Mouse (Mus musculus) macrophage (primary cell): ENCODE measurements at regions not wholly inside any gene's neighbourhood (a gene's known extent, or its start where the extent isn't known, plus 50 kb on each side); places are given as distances from the start of the nearest gene placed in this dataset.

Experiments used
- H3K27ac ChIP-seq: fragments of 350-480 bp; formaldehyde crosslinking; 2 replicates; pipeline ENCODE4 v1.9.0; 2021
- H3K36me3 ChIP-seq: fragments of 350-480 bp; formaldehyde crosslinking; 2 replicates; pipeline ENCODE4 v1.9.0; 2021; ENCODE audit errors: inconsistent target
- H3K4me3 ChIP-seq: fragments of 350-480 bp; formaldehyde crosslinking; 2 replicates; pipeline ENCODE4 v1.9.0; 2021; ENCODE audit errors: inconsistent target
- H3K79me2 ChIP-seq: fragments of 350-480 bp; formaldehyde crosslinking; 2 replicates; pipeline ENCODE4 v1.9.0; 2021; ENCODE audit errors: inconsistent target
- WGBS: methylation state at CpG from one replicate; pipeline ENCODE4 v1.1.7; 2026; ENCODE audit warnings: inconsistent platforms; ENCODE audit not compliant: missing documents; 5-methylcytosine and 5-hydroxymethylcytosine counted together

DNA sequence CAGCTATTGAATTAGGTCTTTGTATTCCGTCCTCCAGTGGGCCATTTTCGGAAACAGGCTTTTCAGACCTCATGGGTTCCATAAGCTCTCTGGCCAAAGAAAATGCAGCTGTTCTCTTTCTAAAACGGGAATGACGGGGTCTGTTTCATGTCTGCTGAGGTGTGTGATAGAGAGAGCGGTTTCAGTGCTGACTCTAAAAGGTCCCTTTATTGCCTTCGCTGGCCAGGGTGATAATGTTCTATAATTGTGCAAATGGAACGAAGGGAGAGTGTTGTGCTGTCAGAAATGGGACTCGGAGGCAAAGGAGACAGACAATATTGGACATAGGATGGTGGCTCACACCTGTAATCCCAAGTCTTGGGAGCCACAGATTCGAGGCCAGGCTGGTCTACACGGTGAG is 53.5 kb upstream of the Osbpl8 start:
- H3K27ac ChIP-seq = no peak overlapping the region
- WGBS = 95% methylated on average over 10 of the region's 10 CpGs
- no peak overlapping the region for H3K4me3 ChIP-seq
- H3K36me3 ChIP-seq = no peaks in the 10 kb centered on the region
- H3K79me2 ChIP-seq = peaks cover 39% of the 10 kb centered on the region

DNA sequence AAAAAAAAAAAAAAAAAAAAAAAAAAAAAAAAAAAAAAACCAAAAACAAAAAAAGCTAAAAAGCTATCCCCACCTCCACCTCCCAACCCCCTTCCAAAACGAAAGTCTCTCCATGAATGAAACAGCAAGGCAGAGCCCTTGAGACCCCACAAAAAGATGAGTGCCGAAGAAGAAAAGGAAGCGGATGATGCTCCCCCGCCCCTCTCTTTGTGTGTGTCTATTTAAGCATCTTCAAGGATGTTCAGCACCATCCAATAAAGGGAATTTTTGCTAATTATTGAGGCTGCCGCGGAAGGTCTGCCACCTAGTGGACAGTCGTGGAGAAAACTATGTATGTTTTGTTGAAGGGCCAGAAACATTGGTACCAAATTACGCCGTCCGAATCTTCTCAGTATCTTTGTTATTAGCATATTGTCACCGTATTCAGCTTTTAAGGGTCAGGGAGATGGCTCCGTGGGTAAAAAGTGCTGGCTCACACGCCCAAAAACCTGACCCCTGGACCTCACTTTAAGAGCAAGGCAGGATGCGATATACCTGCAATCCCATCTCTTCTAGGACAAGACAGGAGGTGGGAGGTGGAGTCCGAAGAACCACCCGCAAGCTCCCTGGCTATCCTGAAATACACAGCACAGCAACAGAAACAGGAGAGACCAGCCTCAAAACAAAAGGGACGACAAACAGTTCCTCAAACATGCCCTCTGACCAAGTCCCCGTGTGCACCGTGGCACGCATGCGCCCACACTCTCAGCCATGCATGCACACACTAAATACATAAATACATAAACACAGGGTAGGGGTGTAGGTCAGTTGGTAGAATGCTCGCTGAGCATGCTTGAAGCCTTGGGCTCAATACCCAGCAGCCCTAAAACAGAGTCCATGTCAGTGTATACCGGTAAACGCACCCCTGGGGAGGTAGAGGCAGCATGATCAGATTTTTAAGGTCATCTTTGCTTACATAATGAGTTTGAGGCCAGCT is 55.6 kb upstream of the Osbpl8 start:
- Histone ChIP-seq H3K4me3 (no peak overlapping the region; the same call in 1 of the 2 replicates), H3K27ac (peak overlapping the region; percentile 48; the same call in 1 of the 2 replicates), H3K79me2 (peaks cover 59% of the 10 kb centered on the region), H3K36me3 (no peaks in the 10 kb centered on the region)
- WGBS = 48% methylated on average over 24 of the region's 24 CpGs

GRCm38 (mm10) chr10:111107852-111108251 is 56.7 kb upstream of the Osbpl8 start:
- H3K79me2 ChIP-seq = peaks cover 64% of the 10 kb centered on the region
- WGBS = 70% methylated on average over 5 of the region's 5 CpGs
- no peak overlapping the region for H3K4me3 ChIP-seq
- H3K27ac ChIP-seq = peak overlapping the region; percentile 48
- H3K36me3 ChIP-seq = no peaks in the 10 kb centered on the region

GRCm38 (mm10) chr10:111107387-111107786 is 57.2 kb upstream of the Osbpl8 start:
- Histone ChIP-seq H3K27ac (peak overlapping the region; percentile 48), H3K4me3 (no peak overlapping the region), H3K36me3 (no peaks in the 10 kb centered on the region)

DNA sequence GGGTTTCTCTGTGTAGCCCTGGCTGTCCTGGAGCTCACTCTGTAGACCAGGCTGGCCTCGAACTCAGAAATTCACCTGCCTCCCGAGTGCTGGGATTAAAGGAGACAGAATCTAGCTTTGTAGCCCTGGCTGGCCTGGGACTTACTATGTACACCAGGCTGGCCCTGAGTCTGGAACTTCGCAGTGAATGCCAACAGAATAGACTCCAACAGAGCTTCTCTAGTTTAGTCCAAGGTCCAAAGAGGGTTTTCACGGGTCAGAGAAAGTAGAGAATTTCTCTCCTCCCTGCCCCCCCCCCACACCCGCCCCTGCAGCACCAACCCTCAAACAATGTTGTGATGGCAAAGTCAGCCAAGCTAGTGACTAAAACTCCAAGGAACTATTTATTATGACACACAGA is 58.1 kb upstream of the Osbpl8 start:
- H3K79me2 ChIP-seq = peaks cover 64% of the 10 kb centered on the region
- no peak overlapping the region for H3K27ac ChIP-seq
- H3K36me3 ChIP-seq = no peaks in the 10 kb centered on the region
- 96% methylated on average over 4 of the region's 5 CpGs for WGBS
- H3K4me3 ChIP-seq = no peak overlapping the region

More at GRCm38 (mm10) chr10:111107387-111107786, 57.2 kb upstream of the Osbpl8 start:
- WGBS = 31% methylated on average over 7 of the region's 7 CpGs
- peaks cover 64% of the 10 kb centered on the region for H3K79me2 ChIP-seq

- H3K4me3 ChIP-seq = no peak overlapping the region
- WGBS = 100% methylated on average over 5 of the region's 5 CpGs
- H3K36me3 ChIP-seq = no peaks in the 10 kb centered on the region
- H3K27ac ChIP-seq = no peak overlapping the region
- peaks cover 64% of the 10 kb centered on the region for H3K79me2 ChIP-seq
Observed at GRCm38 (mm10) chr10:111105662-111106061, 58.9 kb upstream of the Osbpl8 start.

DNA sequence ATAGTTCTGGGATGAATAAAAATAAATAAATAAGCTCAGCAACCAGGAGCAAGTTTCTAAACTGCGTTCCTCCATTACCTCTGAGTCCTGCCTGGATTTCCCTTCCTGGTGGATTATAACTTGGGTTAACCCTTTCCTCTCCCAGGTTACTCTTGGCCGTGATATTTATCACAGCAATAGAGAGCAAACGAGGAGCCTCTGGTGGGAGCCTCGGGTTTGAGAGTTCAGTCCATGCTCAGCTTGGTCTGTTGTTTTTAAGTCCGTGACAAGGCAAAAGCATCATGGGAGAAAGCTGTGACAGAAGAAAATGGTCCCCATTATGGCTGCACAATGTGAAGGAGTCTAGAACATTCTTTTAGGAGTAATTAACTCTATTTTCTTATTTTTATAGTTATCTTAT is 61.0 kb upstream of the Osbpl8 start:
- Histone ChIP-seq H3K36me3 (no peaks in the 10 kb centered on the region), H3K4me3 (no peak overlapping the region), H3K27ac (peak overlapping the region; percentile 67), H3K79me2 (peaks cover 50% of the 10 kb centered on the region)
- 48% methylated on average over 5 of the region's 5 CpGs for WGBS

DNA sequence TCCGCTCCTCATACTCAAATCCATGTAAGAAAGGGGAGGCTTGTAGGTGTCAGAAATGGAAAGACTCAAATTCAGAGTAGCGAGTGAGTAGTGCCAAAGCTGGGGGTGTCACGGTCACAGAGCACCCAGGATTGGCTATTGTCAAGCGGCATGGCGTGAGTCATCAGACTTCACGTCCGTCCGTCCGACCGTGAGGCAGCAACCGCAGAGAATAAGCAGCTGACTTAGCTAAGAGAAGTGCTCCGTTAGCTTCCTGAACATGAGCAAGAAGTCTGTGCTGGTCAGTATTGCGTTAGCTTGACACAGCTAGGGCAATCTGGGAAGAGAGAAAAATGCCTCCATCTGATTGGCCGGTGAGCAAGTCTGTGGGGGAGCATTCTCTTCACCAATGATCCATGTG is 61.5 kb upstream of the Osbpl8 start:
- 2% methylated on average over 14 of the region's 14 CpGs for WGBS
- Histone ChIP-seq H3K27ac (peak overlapping the region; percentile 67), H3K4me3 (peak overlapping the region; percentile 26; the same call in 1 of the 2 replicates), H3K79me2 (peaks cover 46% of the 10 kb centered on the region), H3K36me3 (no peaks in the 10 kb centered on the region)

GRCm38 (mm10) chr10:111101901-111102761 is 62.4 kb upstream of the Osbpl8 start:
- peak overlapping the region; percentile 26 for H3K4me3 ChIP-seq
- no peaks in the 10 kb centered on the region for H3K36me3 ChIP-seq
- WGBS = 12% methylated on average over 18 of the region's 18 CpGs
- peak overlapping the region; percentile 67 for H3K27ac ChIP-seq
- peaks cover 36% of the 10 kb centered on the region for H3K79me2 ChIP-seq

DNA sequence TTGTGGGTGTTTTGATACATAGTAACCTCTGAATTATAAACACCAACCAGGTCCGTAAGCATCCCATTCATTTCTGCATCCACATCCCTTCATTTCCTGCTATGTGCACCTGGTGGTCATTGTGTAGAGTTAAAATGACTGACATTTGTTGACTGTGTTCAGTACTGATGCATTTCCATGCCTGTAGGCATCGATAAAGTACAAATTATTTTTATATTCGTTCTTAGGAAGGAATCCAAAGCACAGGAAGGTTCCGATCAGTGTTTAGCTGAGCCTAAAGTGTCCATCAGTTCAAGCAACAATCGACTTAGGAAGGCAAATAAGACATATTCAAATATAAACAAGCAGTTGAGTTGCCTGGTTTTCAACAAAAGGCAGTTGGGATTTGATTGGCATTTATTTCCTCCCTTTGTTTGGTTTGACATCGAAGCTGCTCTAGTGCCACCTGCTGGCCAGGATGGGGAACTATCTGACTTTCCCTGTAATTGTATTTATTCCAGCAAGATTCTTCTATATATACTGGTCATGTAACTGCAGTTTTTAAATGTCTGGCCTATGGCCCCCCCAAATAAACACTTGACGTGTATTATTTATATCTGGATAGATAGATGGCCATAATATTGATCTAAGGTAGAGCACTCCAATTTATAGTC is 64.6 kb upstream of the Osbpl8 start:
- Histone ChIP-seq H3K36me3 (no peaks in the 10 kb centered on the region), H3K27ac (no peak overlapping the region), H3K79me2 (peaks cover 14% of the 10 kb centered on the region; the same call in 1 of the 2 replicates), H3K4me3 (no peak overlapping the region)
- WGBS = 37% methylated on average over 7 of the region's 7 CpGs

DNA sequence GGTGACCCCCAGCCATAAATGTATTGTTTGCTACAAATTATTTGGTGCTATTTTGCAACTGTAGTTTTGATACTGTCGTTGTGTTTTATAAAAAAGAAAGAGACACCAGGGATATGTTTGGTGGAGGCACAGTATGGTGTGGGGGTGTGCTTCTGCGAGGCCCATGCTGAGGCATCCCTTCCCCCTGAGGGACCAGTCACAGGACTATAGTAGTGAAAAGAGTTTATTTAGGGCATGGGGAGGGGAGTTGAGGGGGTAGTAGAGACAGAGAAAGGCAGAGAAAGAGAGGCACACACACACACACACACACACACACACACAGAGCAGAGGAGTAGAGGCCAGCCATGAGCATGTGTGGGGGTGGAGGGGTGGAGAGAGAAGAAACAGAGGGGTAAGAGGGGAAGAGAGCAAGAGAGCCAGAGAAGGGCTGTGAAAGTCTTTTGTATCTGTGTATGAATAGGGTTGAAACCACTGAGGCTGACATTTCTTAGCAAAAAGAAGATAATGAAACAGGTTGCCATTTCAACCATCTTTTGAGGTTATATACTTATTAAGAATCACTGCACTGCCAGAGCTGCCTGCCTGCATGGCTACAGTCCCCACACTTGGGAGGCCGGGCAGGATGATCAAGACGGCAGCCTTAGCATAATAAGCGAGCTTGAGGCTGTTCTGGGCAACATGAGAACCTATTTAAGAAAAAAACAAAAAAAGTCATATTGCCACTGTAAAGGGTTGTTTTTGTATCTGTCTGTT is 65.3 kb upstream of the Osbpl8 start:
- Histone ChIP-seq H3K79me2 (peaks cover 8% of the 10 kb centered on the region; the same call in 1 of the 2 replicates), H3K36me3 (no peaks in the 10 kb centered on the region), H3K4me3 (no peak overlapping the region), H3K27ac (no peak overlapping the region)
- 86% methylated on average over 4 of the region's 5 CpGs for WGBS

DNA sequence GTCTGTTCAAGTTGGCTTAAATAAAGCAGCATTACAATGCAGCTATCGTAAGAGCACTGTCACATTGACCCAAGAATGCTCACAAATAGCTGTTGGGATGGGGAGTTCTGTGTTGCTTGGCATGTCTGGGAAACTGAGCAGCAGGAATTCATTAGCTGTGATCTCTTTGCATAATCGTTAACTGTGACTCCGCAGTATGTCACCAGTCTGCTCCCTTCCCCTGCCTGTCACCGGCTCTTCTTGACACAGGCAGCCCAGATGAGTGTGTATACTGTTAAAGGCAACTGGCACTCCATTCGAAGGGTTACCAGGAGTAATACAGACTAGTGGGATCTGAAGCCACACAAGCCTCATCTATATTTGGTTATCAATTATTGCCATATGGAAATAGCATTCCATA is 67.3 kb upstream of the Osbpl8 start:
- Histone ChIP-seq H3K36me3 (no peaks in the 10 kb centered on the region), H3K27ac (no peak overlapping the region), H3K4me3 (no peak overlapping the region), H3K79me2 (no peaks in the 10 kb centered on the region)
- WGBS = 88% methylated on average over 5 of the region's 5 CpGs

- WGBS = 98% methylated on average over 6 of the region's 6 CpGs
Observed at GRCm38 (mm10) chr10:111096811-111097210, 67.7 kb upstream of the Osbpl8 start.

GRCm38 (mm10) chr10:111094405-111094804 is 70.1 kb upstream of the Osbpl8 start:
- WGBS = 70% methylated on average over 9 of the region's 9 CpGs
- Histone ChIP-seq H3K4me3 (no peak overlapping the region), H3K36me3 (no peaks in the 10 kb centered on the region), H3K79me2 (no peaks in the 10 kb centered on the region), H3K27ac (no peak overlapping the region)

More at GRCm38 (mm10) chr10:111096811-111097210, 67.7 kb upstream of the Osbpl8 start:
- Histone ChIP-seq H3K27ac (no peak overlapping the region), H3K79me2 (no peaks in the 10 kb centered on the region), H3K36me3 (no peaks in the 10 kb centered on the region), H3K4me3 (no peak overlapping the region)
